In the genomic region with DNA sequence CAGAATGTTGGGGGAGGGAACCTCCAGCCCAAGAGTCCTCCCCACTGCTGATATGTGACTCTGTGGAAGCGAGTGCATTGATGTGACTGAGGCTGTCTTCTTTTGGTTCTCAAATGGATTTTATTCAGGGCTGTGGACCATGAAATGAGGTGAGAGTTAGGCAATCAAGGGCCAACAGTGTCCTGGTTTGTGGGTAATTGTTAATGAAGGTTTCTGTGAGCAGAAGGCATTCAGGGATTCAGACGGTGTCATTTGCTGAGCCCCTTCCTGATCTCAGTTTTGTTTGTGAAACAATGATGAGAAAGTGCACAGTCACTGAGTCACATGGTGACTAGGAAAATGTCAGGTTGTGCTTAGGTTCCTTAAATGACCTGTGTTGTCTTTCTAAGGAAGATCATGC, we compare ENCODE assay signal across 19 mouse cellular contexts. TPM values are rescaled to one million over a fixed set of nuclear protein-coding genes. Genes with fewer than 3 reads are reported as not detected.
"Had no signal": no experiment of that assay in that cellular context is flagged by ENCODE, and none has a peak within 500 bp of the region (broad histone marks: within the 10 kb centered on the region; RNA-seq: fewer than 3 reads in every experiment).

No protein-coding gene starts in this region.

RNA-seq across cellular contexts. Expression of a gene that starts 12.1 kb away (rescaled TPM):
- total RNA-seq: midbrain, postnatal 0 days had no signal
- polyA plus RNA-seq: lung, adult 2 months; lung, postnatal 0 days; macrophage; midbrain, embryonic 11.5 days; midbrain, embryonic 13.5 days; midbrain, embryonic 15.5 days; midbrain, postnatal 0 days; myocyte; neural tube, embryonic 11.5 days; neural tube, embryonic 13.5 days; neural tube, embryonic 15.5 days; spleen, adult 2 months; stomach, embryonic 15.5 days; stomach, postnatal 0 days; testis, adult 2 months; urinary bladder, adult 2 months had no signal

RNA-seq across cellular contexts. Expression of a gene that starts 27.6 kb away (rescaled TPM):
- total RNA-seq: midbrain, postnatal 0 days had no signal
- polyA plus RNA-seq: lung, embryonic 15.5 days; midbrain, embryonic 11.5 days; midbrain, embryonic 13.5 days; midbrain, embryonic 15.5 days; midbrain, postnatal 0 days; myocyte; neural tube, embryonic 11.5 days; neural tube, embryonic 13.5 days; spleen, adult 2 months; thymus, adult 2 months; urinary bladder, adult 2 months had no signal

RNA-seq across cellular contexts. Expression of a gene that starts 44.6 kb away (rescaled TPM):
- total RNA-seq: midbrain, postnatal 0 days had no signal
- polyA plus RNA-seq: liver, postnatal 0 days; lung, adult 2 months; lung, embryonic 15.5 days; lung, postnatal 0 days; macrophage; midbrain, embryonic 11.5 days; midbrain, embryonic 13.5 days; midbrain, embryonic 15.5 days; midbrain, postnatal 0 days; myocyte; neural tube, embryonic 11.5 days; neural tube, embryonic 13.5 days; neural tube, embryonic 15.5 days; spleen, adult 2 months; stomach, embryonic 15.5 days; stomach, postnatal 0 days; testis, adult 2 months; thymus, adult 2 months; urinary bladder, adult 2 months had no signal
